Mouse (Mus musculus): ENCODE measurements around the gene Gm20388. TPM values are rescaled to one million over a fixed set of nuclear protein-coding genes. Genes with fewer than 3 reads are reported as not detected.
A peak's percentile ranks its signal among the peaks of the same experiment; 100 is the strongest.

Gm20388 gene
- polyA plus RNA-seq, 1 experiment from 2014 or later, result not detected

GRCm38 (mm10) chr8:120843084-120843483, 932.4 kb downstream of the Gm20388 start:
- H3K9me3 ChIP-seq (ENCODE audit: control insufficient read depth, low read length), result no peaks in the 10 kb centered on the region
- H3K9ac ChIP-seq (ENCODE audit: low read length), result no peak overlapping the region
- TF ChIP-seq CTCF (IDR thresholded peaks at IDR 0.05; ENCODE audit: low read depth) (no peak), EP300 (optimal IDR thresholded peaks at IDR 0.05) (no peak)
- DNase-seq (ENCODE audit: low spot score) (no peak), ATAC-seq (ENCODE audit: low FRiP score, low TSS enrichment) (peak; percentile 28; the same call in 1 of the 2 replicates)
- no peaks in the 10 kb centered on the region for H3K4me1 ChIP-seq (replicated peaks; ENCODE audit: control insufficient read depth, insufficient read depth)
- peak overlapping the region; percentile 40; the same call in 1 of the 2 replicates for H3K27ac ChIP-seq (replicated peaks)
- no peak overlapping the region for H3K4me2 ChIP-seq (replicated peaks; ENCODE audit: low read depth)
- H3K36me3 ChIP-seq (ENCODE audit: control insufficient read depth, insufficient read depth, low read length), result no peaks in the 10 kb centered on the region
- no peaks in the 10 kb centered on the region for H3K27me3 ChIP-seq (ENCODE audit: control insufficient read depth, insufficient read depth, low read length)
- WGBS, result 24% methylated on average over 7 of the region's 7 CpGs
- no peak overlapping the region for H3K4me3 ChIP-seq (ENCODE audit: low read depth, low read length)

DNA sequence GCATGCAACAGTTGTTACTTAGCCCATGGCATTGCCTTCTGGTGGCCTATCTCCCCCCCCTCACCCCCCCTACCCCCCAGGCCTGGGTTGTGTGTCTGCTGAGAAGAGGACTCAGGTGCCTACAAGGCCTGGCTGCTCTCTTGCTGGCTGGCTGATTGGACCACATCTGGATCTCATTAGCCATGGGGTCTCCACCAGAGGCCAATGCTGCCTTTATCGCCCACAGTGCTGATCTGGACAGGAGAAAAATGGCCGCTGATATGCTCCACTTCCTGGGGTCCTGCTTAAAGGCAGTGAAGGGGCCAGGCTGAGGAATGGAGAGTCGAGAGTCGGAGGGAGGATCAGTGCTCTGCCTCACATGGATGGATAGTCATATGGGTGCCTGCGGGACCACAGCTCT, 935.4 kb downstream of the Gm20388 start:
- Histone ChIP-seq H3K9ac (ENCODE audit: low read length) (no peak overlapping the region), H3K9me3 (ENCODE audit: control insufficient read depth, low read length) (no peaks in the 10 kb centered on the region), H3K27ac (replicated peaks) (no peak overlapping the region), H3K4me1 (replicated peaks; ENCODE audit: control insufficient read depth, insufficient read depth) (no peaks in the 10 kb centered on the region), H3K36me3 (ENCODE audit: control insufficient read depth, insufficient read depth, low read length) (no peaks in the 10 kb centered on the region), H3K27me3 (ENCODE audit: control insufficient read depth, insufficient read depth, low read length) (no peaks in the 10 kb centered on the region), H3K4me3 (ENCODE audit: low read depth, low read length) (no peak overlapping the region), H3K4me2 (replicated peaks; ENCODE audit: low read depth) (no peak overlapping the region)
- TF ChIP-seq EP300 (optimal IDR thresholded peaks at IDR 0.05), result no peak
- no peak for TF ChIP-seq CTCF (IDR thresholded peaks at IDR 0.05; ENCODE audit: low read depth)
- ATAC-seq (ENCODE audit: low FRiP score, low TSS enrichment), result no peak
- DNase-seq (ENCODE audit: low spot score), result no peak
- WGBS, result 90% methylated on average over 5 of the region's 5 CpGs

DNA sequence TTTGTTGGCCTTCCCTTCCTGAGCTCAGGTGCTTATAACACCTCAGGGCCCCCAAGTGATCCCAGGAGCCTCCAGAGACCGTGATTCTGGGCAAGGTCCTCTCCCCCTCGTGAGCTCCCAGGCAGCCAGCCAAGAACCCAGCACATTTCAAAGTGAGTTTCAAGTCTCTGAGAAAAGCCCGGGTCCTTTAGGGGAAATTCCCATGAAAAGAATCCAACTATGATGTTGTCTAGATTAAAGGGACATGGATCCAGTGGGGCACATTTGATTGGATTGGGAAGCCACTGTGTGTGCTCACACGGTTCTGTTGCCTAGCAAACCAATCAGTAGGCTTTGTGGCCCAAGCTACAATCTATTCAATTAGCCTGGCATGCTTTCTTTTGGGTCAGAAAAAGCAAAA, 936.6 kb downstream of the Gm20388 start:
- no peak overlapping the region for H3K4me2 ChIP-seq (replicated peaks; ENCODE audit: low read depth)
- H3K27ac ChIP-seq (replicated peaks), result no peak overlapping the region
- no peak overlapping the region for H3K4me3 ChIP-seq (ENCODE audit: low read depth, low read length)
- no peaks in the 10 kb centered on the region for H3K27me3 ChIP-seq (ENCODE audit: control insufficient read depth, insufficient read depth, low read length)
- H3K9ac ChIP-seq (ENCODE audit: low read length), result no peak overlapping the region
- 8% methylated on average over 4 of the region's 4 CpGs for WGBS
- H3K9me3 ChIP-seq (ENCODE audit: control insufficient read depth, low read length), result no peaks in the 10 kb centered on the region
- no peaks in the 10 kb centered on the region for H3K4me1 ChIP-seq (replicated peaks; ENCODE audit: control insufficient read depth, insufficient read depth)
- TF ChIP-seq CTCF (IDR thresholded peaks at IDR 0.05; ENCODE audit: low read depth) (no peak), EP300 (optimal IDR thresholded peaks at IDR 0.05) (no peak)
- no peaks in the 10 kb centered on the region for H3K36me3 ChIP-seq (ENCODE audit: control insufficient read depth, insufficient read depth, low read length)
- DNase-seq (ENCODE audit: low spot score) (no peak), ATAC-seq (ENCODE audit: low FRiP score, low TSS enrichment) (no peak)

DNA sequence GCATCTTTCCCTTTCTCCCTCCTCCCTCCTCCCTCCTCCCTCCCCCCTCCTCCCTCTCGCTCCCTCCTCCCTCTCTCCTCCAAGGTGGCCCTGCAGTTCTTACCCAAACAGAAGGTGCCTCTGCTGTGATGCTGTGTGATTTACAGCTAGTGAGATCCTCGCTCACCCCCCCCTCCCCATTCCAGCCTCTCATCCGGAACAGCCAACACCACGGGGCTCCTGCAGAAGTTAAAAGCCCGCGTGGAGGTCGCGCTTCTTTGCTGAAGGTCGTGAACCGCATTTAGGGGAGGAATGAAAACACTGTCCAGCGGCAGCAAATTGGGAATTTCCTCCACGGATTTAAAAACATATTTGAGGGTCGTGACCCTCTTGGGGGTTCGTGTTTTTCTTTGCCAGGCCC, 937.1 kb downstream of the Gm20388 start:
- Histone ChIP-seq H3K27me3 (ENCODE audit: control insufficient read depth, insufficient read depth, low read length) (no peaks in the 10 kb centered on the region), H3K4me3 (ENCODE audit: low read depth, low read length) (no peak overlapping the region), H3K9ac (ENCODE audit: low read length) (no peak overlapping the region), H3K4me1 (replicated peaks; ENCODE audit: control insufficient read depth, insufficient read depth) (no peaks in the 10 kb centered on the region), H3K36me3 (ENCODE audit: control insufficient read depth, insufficient read depth, low read length) (no peaks in the 10 kb centered on the region), H3K4me2 (replicated peaks; ENCODE audit: low read depth) (no peak overlapping the region), H3K27ac (replicated peaks) (no peak overlapping the region), H3K9me3 (ENCODE audit: control insufficient read depth, low read length) (no peaks in the 10 kb centered on the region)
- DNase-seq (ENCODE audit: low spot score) (no peak), ATAC-seq (ENCODE audit: low FRiP score, low TSS enrichment) (no peak)
- TF ChIP-seq EP300 (optimal IDR thresholded peaks at IDR 0.05) (no peak), CTCF (IDR thresholded peaks at IDR 0.05; ENCODE audit: low read depth) (no peak)
- 7% methylated on average over 13 of the region's 14 CpGs for whole genome bisulfite sequencing

GRCm38 (mm10) chr8:120848434-120848833, 937.8 kb downstream of the Gm20388 start:
- no peak for DNase-seq (ENCODE audit: low spot score)
- Histone ChIP-seq H3K4me1 (replicated peaks; ENCODE audit: control insufficient read depth, insufficient read depth) (no peaks in the 10 kb centered on the region), H3K27ac (replicated peaks) (no peak overlapping the region), H3K27me3 (ENCODE audit: control insufficient read depth, insufficient read depth, low read length) (no peaks in the 10 kb centered on the region), H3K36me3 (ENCODE audit: control insufficient read depth, insufficient read depth, low read length) (no peaks in the 10 kb centered on the region), H3K9ac (ENCODE audit: low read length) (no peak overlapping the region), H3K4me3 (ENCODE audit: low read depth, low read length) (no peak overlapping the region), H3K4me2 (replicated peaks; ENCODE audit: low read depth) (no peak overlapping the region), H3K9me3 (ENCODE audit: control insufficient read depth, low read length) (no peaks in the 10 kb centered on the region)
- no peak for ATAC-seq (ENCODE audit: low FRiP score, low TSS enrichment)
- TF ChIP-seq EP300 (optimal IDR thresholded peaks at IDR 0.05) (no peak), CTCF (IDR thresholded peaks at IDR 0.05; ENCODE audit: low read depth) (no peak)
- WGBS, result 72% methylated on average over 4 of the region's 4 CpGs

DNA sequence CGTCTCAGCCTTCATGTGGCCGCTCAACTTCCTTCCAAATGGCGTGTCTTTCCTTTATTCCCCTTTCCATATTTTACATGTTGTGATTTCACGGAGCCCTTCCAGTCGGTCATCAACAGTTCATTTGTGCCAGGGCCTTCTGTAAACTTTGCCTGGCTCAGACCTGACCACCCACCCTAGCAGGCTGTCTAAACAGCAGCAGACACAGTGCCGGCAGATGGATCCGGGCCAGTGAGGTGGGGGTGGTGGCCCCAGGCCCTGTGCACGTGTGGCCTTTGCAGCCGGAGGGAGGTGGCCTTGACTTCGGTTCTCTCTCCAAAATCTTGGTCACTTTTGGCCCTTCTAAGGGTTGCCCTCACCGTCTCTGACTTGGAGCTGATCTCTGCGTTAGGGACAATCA, 940.8 kb downstream of the Gm20388 start:
- WGBS, result 69% methylated on average over 12 of the region's 12 CpGs
- ATAC-seq (ENCODE audit: low FRiP score, low TSS enrichment) (no peak), DNase-seq (ENCODE audit: low spot score) (no peak)
- Histone ChIP-seq H3K4me1 (replicated peaks; ENCODE audit: control insufficient read depth, insufficient read depth) (no peaks in the 10 kb centered on the region), H3K27me3 (ENCODE audit: control insufficient read depth, insufficient read depth, low read length) (no peaks in the 10 kb centered on the region), H3K9me3 (ENCODE audit: control insufficient read depth, low read length) (no peaks in the 10 kb centered on the region), H3K4me2 (replicated peaks; ENCODE audit: low read depth) (no peak overlapping the region), H3K9ac (ENCODE audit: low read length) (no peak overlapping the region), H3K4me3 (ENCODE audit: low read depth, low read length) (no peak overlapping the region), H3K27ac (replicated peaks) (no peak overlapping the region), H3K36me3 (ENCODE audit: control insufficient read depth, insufficient read depth, low read length) (no peaks in the 10 kb centered on the region)
- no peak for TF ChIP-seq CTCF (IDR thresholded peaks at IDR 0.05; ENCODE audit: low read depth)
- no peak for TF ChIP-seq EP300 (optimal IDR thresholded peaks at IDR 0.05)
